Mouse (Mus musculus): ENCODE measurements around the gene Parg. TPM values are rescaled to one million over a fixed set of nuclear protein-coding genes. Genes with fewer than 3 reads are reported as not detected.

Gene Parg
- polyA plus RNA-seq, 1 experiment from 2014 or later, result 32.9 TPM

DNA sequence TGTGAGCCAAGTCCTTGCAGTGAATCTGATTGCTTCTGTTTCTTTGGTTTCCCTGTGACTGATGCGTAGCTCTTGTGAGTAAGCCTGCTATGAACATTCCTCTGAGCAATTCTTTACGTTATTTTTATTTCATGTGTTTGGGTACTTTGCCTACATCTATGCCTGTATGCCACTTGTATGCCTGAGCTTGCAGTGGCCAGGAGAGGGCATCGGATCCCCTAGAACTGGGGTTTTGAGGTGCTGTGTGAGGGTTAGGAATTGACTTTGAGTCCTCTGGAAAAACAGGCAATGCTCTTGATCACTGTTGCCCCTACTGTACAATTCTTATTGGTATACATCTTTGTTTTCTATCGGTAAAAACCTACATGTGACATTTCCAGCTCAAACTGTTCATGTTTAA lies 67.8 kb downstream of the Parg start:
- H3K27ac ChIP-seq (ENCODE audit: low read length), result no peak overlapping the region
- H3K4me1 ChIP-seq (replicated peaks; ENCODE audit: control insufficient read depth, insufficient read depth, low read length), result no peaks in the 10 kb centered on the region
- no peak overlapping the region for H3K4me3 ChIP-seq (ENCODE audit: low read length)
- no peak overlapping the region for H3K9ac ChIP-seq (ENCODE audit: low read length)
- H3K4me2 ChIP-seq (ENCODE audit: low read depth, low read length), result no peak overlapping the region
- H3K9me3 ChIP-seq (ENCODE audit: control insufficient read depth, low read length), result no peaks in the 10 kb centered on the region
- no peak for ATAC-seq (ENCODE audit: low read depth)
- H3K36me3 ChIP-seq (ENCODE audit: control insufficient read depth, insufficient read depth, low read length), result peaks cover 5% of the 10 kb centered on the region; the same call in 1 of the 2 replicates
- WGBS, result 92% methylated on average over 4 of the region's 4 CpGs
- H3K27me3 ChIP-seq (ENCODE audit: control insufficient read depth, insufficient read depth, low read depth, low read length), result no peaks in the 10 kb centered on the region

DNA sequence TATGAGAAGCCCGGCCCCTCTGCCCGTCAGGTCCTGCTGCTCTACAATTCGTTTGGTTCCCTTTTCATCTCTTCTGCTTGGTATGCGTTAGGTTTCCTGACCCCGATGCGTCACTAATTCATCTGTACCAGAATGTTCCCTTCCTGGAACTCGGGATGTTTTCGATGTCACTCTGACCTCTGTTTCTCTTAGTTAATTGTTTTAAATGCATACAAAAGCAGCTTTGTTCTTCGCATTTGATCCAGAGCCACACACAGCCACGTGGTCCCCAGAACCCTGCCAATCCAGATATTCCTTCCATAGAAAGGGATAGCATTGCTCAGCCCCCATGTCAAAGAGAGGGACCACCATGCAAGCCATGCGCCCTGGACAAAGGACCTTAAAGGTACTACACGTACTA lies 99.9 kb downstream of the Parg start:
- Histone ChIP-seq H3K9ac (ENCODE audit: low read length) (no peak overlapping the region), H3K4me3 (ENCODE audit: low read length) (no peak overlapping the region), H3K27ac (ENCODE audit: low read length) (no peak overlapping the region), H3K4me1 (replicated peaks; ENCODE audit: control insufficient read depth, insufficient read depth, low read length) (no peaks in the 10 kb centered on the region), H3K9me3 (ENCODE audit: control insufficient read depth, low read length) (no peaks in the 10 kb centered on the region), H3K27me3 (ENCODE audit: control insufficient read depth, insufficient read depth, low read depth, low read length) (no peaks in the 10 kb centered on the region), H3K4me2 (ENCODE audit: low read depth, low read length) (no peak overlapping the region), H3K36me3 (ENCODE audit: control insufficient read depth, insufficient read depth, low read length) (no peaks in the 10 kb centered on the region; the same call in 1 of the 2 replicates)
- no peak for ATAC-seq (ENCODE audit: low read depth)
- WGBS, result 76% methylated on average over 12 of the region's 12 CpGs

DNA sequence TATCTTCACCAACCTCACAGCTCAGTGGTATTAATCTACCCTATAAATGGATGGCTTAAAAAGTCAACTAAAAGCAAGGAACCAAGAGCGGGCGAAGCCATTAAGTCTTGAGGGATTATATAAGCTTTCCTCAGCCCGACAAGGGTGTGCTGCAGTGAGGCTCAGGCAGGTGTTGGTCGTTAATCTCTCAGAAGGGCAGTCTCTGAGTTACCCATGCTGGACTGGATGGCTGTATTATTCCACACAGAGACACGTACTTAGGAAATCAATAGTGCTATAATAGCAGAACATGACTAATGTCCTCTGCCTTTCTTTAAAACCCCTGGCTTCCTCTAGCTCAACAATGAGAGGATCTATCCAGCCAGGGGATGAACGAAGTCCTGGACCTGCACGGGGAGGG lies 100.7 kb downstream of the Parg start:
- Histone ChIP-seq H3K4me3 (ENCODE audit: low read length) (no peak overlapping the region), H3K9ac (ENCODE audit: low read length) (no peak overlapping the region), H3K27me3 (ENCODE audit: control insufficient read depth, insufficient read depth, low read depth, low read length) (no peaks in the 10 kb centered on the region), H3K4me1 (replicated peaks; ENCODE audit: control insufficient read depth, insufficient read depth, low read length) (no peaks in the 10 kb centered on the region), H3K9me3 (ENCODE audit: control insufficient read depth, low read length) (no peaks in the 10 kb centered on the region), H3K4me2 (ENCODE audit: low read depth, low read length) (no peak overlapping the region), H3K27ac (ENCODE audit: low read length) (no peak overlapping the region), H3K36me3 (ENCODE audit: control insufficient read depth, insufficient read depth, low read length) (no peaks in the 10 kb centered on the region)
- no peak for ATAC-seq (ENCODE audit: low read depth)
- WGBS, result 82% methylated on average over 7 of the region's 7 CpGs

DNA sequence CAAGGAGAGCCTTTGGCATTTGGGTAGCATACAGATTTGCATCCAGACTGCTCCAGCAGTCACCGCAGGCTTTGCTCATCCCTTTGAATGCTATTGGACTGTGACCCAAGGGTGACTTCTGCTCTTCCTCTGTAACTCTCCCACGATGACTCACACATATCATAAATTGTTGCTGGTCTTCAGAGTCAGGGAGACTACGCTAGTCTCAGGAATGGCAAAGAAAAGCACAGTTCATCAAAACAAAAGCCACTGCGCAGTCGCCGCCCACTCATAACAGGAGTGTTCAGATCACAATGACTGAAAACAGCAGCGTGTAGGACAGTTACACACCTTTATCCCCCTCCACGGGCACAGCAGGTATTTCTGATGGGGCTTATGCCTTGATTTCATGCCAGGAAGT lies 103.2 kb downstream of the Parg start:
- Histone ChIP-seq H3K9me3 (ENCODE audit: control insufficient read depth, low read length) (no peaks in the 10 kb centered on the region), H3K4me1 (replicated peaks; ENCODE audit: control insufficient read depth, insufficient read depth, low read length) (no peaks in the 10 kb centered on the region), H3K27me3 (ENCODE audit: control insufficient read depth, insufficient read depth, low read depth, low read length) (no peaks in the 10 kb centered on the region), H3K36me3 (ENCODE audit: control insufficient read depth, insufficient read depth, low read length) (no peaks in the 10 kb centered on the region), H3K9ac (ENCODE audit: low read length) (no peak overlapping the region), H3K4me2 (ENCODE audit: low read depth, low read length) (no peak overlapping the region), H3K27ac (ENCODE audit: low read length) (no peak overlapping the region), H3K4me3 (ENCODE audit: low read length) (no peak overlapping the region)
- 85% methylated on average over 8 of the region's 8 CpGs for WGBS
- no peak for ATAC-seq (ENCODE audit: low read depth)

DNA sequence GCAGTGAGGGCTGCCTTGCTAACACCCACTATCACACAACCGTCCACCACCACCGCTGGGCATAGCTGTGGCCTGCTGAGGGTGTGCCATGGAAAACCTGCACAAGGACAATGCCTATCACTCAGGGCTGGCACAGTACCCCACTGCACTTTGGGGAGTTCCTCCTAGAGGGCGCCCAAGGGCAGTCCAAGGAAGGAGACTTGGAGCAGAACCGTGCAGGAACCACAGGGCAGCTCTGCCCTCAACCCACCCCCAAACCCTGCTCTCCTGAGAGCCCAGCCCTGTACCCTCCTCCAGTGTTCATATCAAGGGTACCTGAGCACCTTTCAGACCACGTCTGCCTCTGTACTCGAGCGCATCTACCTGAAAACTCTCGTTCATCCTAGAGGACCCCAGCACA lies 108.1 kb downstream of the Parg start:
- no peaks in the 10 kb centered on the region for H3K4me1 ChIP-seq (replicated peaks; ENCODE audit: control insufficient read depth, insufficient read depth, low read length)
- H3K9me3 ChIP-seq (ENCODE audit: control insufficient read depth, low read length), result no peaks in the 10 kb centered on the region
- no peak overlapping the region for H3K27ac ChIP-seq (ENCODE audit: low read length)
- no peaks in the 10 kb centered on the region for H3K27me3 ChIP-seq (ENCODE audit: control insufficient read depth, insufficient read depth, low read depth, low read length)
- H3K4me2 ChIP-seq (ENCODE audit: low read depth, low read length), result no peak overlapping the region
- no peak overlapping the region for H3K4me3 ChIP-seq (ENCODE audit: low read length)
- WGBS, result 39% methylated on average over 8 of the region's 8 CpGs
- no peaks in the 10 kb centered on the region for H3K36me3 ChIP-seq (ENCODE audit: control insufficient read depth, insufficient read depth, low read length)
- no peak for ATAC-seq (ENCODE audit: low read depth)
- H3K9ac ChIP-seq (ENCODE audit: low read length), result no peak overlapping the region

DNA sequence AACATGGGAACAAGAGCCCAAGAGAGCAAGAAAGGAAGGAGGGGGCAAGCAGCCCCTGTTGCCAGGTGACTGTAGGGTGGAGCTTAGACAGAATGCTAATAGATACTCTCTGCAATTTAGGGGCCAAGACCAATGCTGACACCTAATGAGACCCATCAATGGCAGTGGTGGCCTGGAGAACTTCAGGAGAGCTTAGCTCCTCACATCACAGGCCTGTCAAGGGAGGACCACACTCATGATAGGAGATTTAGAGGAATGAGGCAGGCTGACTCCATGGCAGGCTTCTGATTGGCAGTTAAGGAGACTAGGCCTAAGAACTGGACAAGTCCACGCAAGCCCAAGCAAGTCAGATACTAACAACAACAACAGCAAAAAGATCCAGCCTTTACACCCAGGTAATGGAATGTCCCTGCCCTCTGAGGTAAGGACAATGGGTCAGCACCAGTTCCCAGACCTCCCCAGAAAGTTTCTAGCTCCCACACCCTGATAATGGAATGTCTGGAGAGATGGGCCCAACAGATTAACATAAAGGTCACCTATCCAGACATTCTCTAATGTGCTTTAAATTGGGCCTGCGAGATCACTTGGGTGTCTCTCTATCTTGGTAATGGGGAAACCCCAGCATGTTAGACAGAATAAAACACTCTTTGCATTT lies 109.8 kb downstream of the Parg start:
- H3K4me2 ChIP-seq (ENCODE audit: low read depth, low read length), result no peak overlapping the region
- H3K27me3 ChIP-seq (ENCODE audit: control insufficient read depth, insufficient read depth, low read depth, low read length), result no peaks in the 10 kb centered on the region
- H3K27ac ChIP-seq (ENCODE audit: low read length), result no peak overlapping the region
- no peak overlapping the region for H3K9ac ChIP-seq (ENCODE audit: low read length)
- H3K4me1 ChIP-seq (replicated peaks; ENCODE audit: control insufficient read depth, insufficient read depth, low read length), result no peaks in the 10 kb centered on the region
- H3K36me3 ChIP-seq (ENCODE audit: control insufficient read depth, insufficient read depth, low read length), result no peaks in the 10 kb centered on the region
- no peak overlapping the region for H3K4me3 ChIP-seq (ENCODE audit: low read length)
- H3K9me3 ChIP-seq (ENCODE audit: control insufficient read depth, low read length), result no peaks in the 10 kb centered on the region
- WGBS, result 97% methylated on average over 2 of the region's 2 CpGs
- no peak for ATAC-seq (ENCODE audit: low read depth)

DNA sequence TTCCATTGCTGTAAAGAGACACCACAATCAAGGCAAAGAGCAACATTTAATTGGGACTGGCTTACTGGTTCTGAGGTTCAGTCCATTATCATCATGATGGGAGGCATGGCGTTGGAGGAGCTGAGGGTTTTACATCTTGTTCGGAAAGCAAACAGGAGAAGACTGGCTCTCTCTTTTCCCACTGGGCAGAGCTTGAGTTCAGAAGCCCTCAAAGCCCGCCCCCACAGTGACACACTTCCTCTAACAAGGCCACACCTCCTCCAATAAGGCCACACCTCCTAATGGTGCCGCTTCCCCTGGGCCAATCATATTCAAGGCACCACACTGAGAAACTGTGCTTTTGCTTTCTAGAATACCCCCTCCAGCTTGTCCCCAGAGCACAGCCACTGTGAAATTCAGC lies 116.1 kb downstream of the Parg start:
- no peaks in the 10 kb centered on the region for H3K36me3 ChIP-seq (ENCODE audit: control insufficient read depth, insufficient read depth, low read length)
- WGBS, result 14% methylated on average over 4 of the region's 4 CpGs
- H3K9me3 ChIP-seq (ENCODE audit: control insufficient read depth, low read length), result no peaks in the 10 kb centered on the region
- no peak overlapping the region for H3K4me2 ChIP-seq (ENCODE audit: low read depth, low read length)
- 0 out of 2 replicates have a peak, but pooled peaks cover 2% of the 10 kb centered on the region for H3K4me1 ChIP-seq (replicated peaks; ENCODE audit: control insufficient read depth, insufficient read depth, low read length)
- H3K4me3 ChIP-seq (ENCODE audit: low read length), result no peak overlapping the region
- no peak overlapping the region for H3K9ac ChIP-seq (ENCODE audit: low read length)
- ATAC-seq (ENCODE audit: low read depth), result no peak
- no peaks in the 10 kb centered on the region for H3K27me3 ChIP-seq (ENCODE audit: control insufficient read depth, insufficient read depth, low read depth, low read length)
- H3K27ac ChIP-seq (ENCODE audit: low read length), result no peak overlapping the region

DNA sequence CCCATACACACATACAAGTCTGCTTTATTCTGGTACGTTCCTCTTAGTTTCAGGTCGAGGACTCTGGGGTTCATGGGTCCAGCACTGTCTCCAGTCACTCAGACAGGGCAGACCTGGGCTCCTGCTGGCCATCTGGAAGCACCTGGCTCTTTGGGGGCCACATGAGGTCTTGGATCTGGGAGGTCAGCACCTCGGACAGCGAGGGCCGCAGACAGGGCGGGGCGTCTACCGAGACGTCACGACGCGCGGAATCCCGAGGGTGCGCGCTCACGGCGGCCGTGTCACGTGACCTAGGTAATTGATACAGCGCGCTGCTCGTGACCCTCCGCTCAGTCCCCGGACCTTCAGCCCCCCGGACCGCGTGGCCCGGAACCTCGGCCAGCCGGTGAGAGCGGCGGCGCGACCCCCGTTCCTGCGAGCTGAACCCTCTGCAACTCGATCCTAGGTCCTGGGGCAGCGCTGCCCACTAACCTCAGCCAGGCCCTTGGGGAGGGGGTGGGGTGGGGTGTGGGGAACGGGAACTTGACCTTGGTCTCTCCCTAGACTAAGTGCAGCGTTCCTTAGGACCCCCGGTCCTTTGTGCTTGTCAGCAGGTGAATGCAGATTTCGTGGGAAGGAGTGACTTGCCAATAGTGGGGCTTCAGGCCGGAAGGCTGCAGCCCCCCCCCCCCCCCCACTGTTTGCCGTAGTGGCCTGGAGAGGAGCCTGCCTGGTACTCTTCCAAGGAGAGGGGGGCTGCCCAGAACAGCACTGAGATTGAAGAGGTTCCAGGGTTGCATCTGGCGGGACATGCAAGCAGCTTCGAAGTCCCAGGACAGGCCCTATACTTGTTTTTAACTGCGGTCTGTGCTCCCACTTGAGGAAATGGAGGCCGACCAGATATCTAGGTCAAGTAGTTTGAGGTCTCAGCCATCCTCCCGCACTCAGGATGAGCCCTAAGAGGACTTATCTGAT lies 120.3 kb downstream of the Parg start, which contains the start of gene Ogdhl:
Ogdhl (plus strand) TSS at position 288 of the 954 bp plus-strand sequence.
- Histone ChIP-seq H3K4me2 (ENCODE audit: low read depth, low read length) (peak within 1 kb of the TSS; percentile 76), H3K4me1 (replicated peaks; ENCODE audit: control insufficient read depth, insufficient read depth, low read length) (0 out of 2 replicates have a peak, but pooled peaks cover 2% of the 10 kb centered on the region), H3K36me3 (ENCODE audit: control insufficient read depth, insufficient read depth, low read length) (no peaks in the 10 kb centered on the region), H3K27me3 (ENCODE audit: control insufficient read depth, insufficient read depth, low read depth, low read length) (no peaks in the 10 kb centered on the region), H3K9me3 (ENCODE audit: control insufficient read depth, low read length) (no peaks in the 10 kb centered on the region), H3K4me3 (ENCODE audit: low read length) (peak within 1 kb of the TSS; percentile 65), H3K27ac (ENCODE audit: low read length) (no peak within 1 kb of the TSS), H3K9ac (ENCODE audit: low read length) (peak within 1 kb of the TSS; percentile 64)
- 2% methylated on average over 50 of the region's 50 CpGs for WGBS
- peak; percentile 87 for ATAC-seq (ENCODE audit: low read depth)

DNA sequence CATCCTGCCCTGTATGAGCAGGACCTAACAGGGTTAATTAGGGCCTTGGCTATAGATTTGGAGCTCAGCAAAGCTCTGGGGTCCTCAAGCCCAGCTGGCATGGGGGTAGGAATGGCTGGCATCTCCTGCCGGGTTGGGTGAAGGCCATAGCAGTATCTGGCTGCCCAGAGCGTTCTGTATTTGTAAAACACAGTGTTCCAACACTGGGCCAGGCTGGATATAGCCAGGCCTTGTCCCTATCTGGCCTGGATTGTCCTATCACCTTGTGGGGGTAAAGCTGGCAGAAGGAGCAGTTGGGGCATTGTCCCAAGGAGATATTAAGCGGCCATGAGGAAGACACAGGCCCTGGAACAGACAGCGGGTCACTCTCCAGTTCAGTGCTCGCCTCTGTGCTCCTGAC lies 121.5 kb downstream of the Parg start:
- Histone ChIP-seq H3K9me3 (ENCODE audit: control insufficient read depth, low read length) (no peaks in the 10 kb centered on the region), H3K4me3 (ENCODE audit: low read length) (no peak overlapping the region), H3K27ac (ENCODE audit: low read length) (no peak overlapping the region), H3K9ac (ENCODE audit: low read length) (no peak overlapping the region), H3K27me3 (ENCODE audit: control insufficient read depth, insufficient read depth, low read depth, low read length) (no peaks in the 10 kb centered on the region), H3K36me3 (ENCODE audit: control insufficient read depth, insufficient read depth, low read length) (no peaks in the 10 kb centered on the region), H3K4me1 (replicated peaks; ENCODE audit: control insufficient read depth, insufficient read depth, low read length) (0 out of 2 replicates have a peak, but pooled peaks cover 2% of the 10 kb centered on the region), H3K4me2 (ENCODE audit: low read depth, low read length) (no peak overlapping the region)
- ATAC-seq (ENCODE audit: low read depth), result no peak
- WGBS, result 88% methylated on average over 5 of the region's 5 CpGs

Data from lung, embryonic 16.5 days (tissue).